Comparison of ENCODE assay signal across 9 mouse cellular contexts in genomic region chr17:24167120-24167519, GRCm38 (mm10). TPM values are rescaled to one million over a fixed set of nuclear protein-coding genes. Genes with fewer than 3 reads are reported as not detected.
DNase-seq lines count a peak whose midpoint lies in the region; ATAC-seq and TF ChIP-seq lines count a peak whose summit lies in the region.
"Had no signal": no experiment of that assay in that cellular context is flagged by ENCODE, and none has a peak within 500 bp of the region (broad histone marks: within the 10 kb centered on the region; RNA-seq: fewer than 3 reads in every experiment).

No protein-coding gene starts in this region.

- no peak for DNase-seq in layer of hippocampus, adult 2 months (ENCODE audit: low spot score in 2 of 2)
- DNase-seq in layer of hippocampus, adult 8-10 months (ENCODE audit: low spot score in 2 of 2) = no peak
- no peak for DNase-seq in embryonic facial prominence, embryonic 14.5 days (ENCODE audit: low spot score)
- DNase-seq in cerebellum, adult 9-11 months = no peak
- DNase-seq in spleen, postnatal 36 days (ENCODE audit: low spot score in 2 of 2) = no peak
- DNase-seq: cerebellum, adult 9-10 months; gastrocnemius, postnatal 10 days had no signal

- WGBS in embryonic facial prominence, embryonic 14.5 days = 86% methylated on average over 6 of the region's 6 CpGs
- 83% methylated on average over 6 of the region's 6 CpGs for WGBS in intestine, embryonic 16.5 days
- WGBS in midbrain, embryonic 15.5 days = 90% methylated on average over 6 of the region's 6 CpGs

- H3K27ac ChIP-seq in layer of hippocampus, adult 2 months = peak overlapping the region; percentile 7; the same call in 1 of the 2 replicates
- no peak overlapping the region for H3K27ac ChIP-seq in embryonic facial prominence, embryonic 14.5 days (replicated peaks; ENCODE audit: low read depth, low read length)
- no peak overlapping the region for H3K27ac ChIP-seq in intestine, embryonic 16.5 days (ENCODE audit: low read length)
- no peak overlapping the region for H3K27ac ChIP-seq in midbrain, embryonic 15.5 days

- no peak overlapping the region for H3K9ac ChIP-seq in embryonic facial prominence, embryonic 14.5 days (ENCODE audit: low read depth, low read length)
- H3K9ac ChIP-seq in intestine, embryonic 16.5 days (ENCODE audit: low read depth, low read length) = no peak overlapping the region
- H3K9ac ChIP-seq in midbrain, embryonic 15.5 days = no peak overlapping the region

- H3K27me3 ChIP-seq in embryonic facial prominence, embryonic 14.5 days (replicated peaks; ENCODE audit: control insufficient read depth, insufficient read depth, low read length) = no peaks in the 10 kb centered on the region
- no peaks in the 10 kb centered on the region for H3K27me3 ChIP-seq in intestine, embryonic 16.5 days (replicated peaks; ENCODE audit: control insufficient read depth, insufficient read depth, low read length)
- H3K27me3 ChIP-seq in midbrain, embryonic 15.5 days (replicated peaks) = no peaks in the 10 kb centered on the region

- H3K36me3 ChIP-seq in embryonic facial prominence, embryonic 14.5 days (ENCODE audit: control insufficient read depth, insufficient read depth, low read length) = peaks cover 22% of the 10 kb centered on the region
- H3K36me3 ChIP-seq in intestine, embryonic 16.5 days (ENCODE audit: control insufficient read depth, insufficient read depth, low read length) = 0 out of 2 replicates have a peak, but pooled peaks cover 6% of the 10 kb centered on the region
- peaks cover 4% of the 10 kb centered on the region; the same call in 1 of the 2 replicates for H3K36me3 ChIP-seq in midbrain, embryonic 15.5 days (replicated peaks)

- H3K4me3 ChIP-seq in layer of hippocampus, adult 2 months = peak overlapping the region; percentile 98
- 0 out of 2 replicates have a peak overlapping the region, but pooled peaks have one; percentile 86 for H3K4me3 ChIP-seq in embryonic facial prominence, embryonic 14.5 days (ENCODE audit: low read depth, low read length)
- H3K4me3 ChIP-seq in intestine, embryonic 16.5 days (ENCODE audit: low read length) = no peak overlapping the region
- H3K4me3 ChIP-seq in midbrain, embryonic 15.5 days = peak overlapping the region; percentile 97; the same call in 1 of the 2 replicates

- peak overlapping the region; percentile 85; the same call in 1 of the 2 replicates for H3K4me2 ChIP-seq in embryonic facial prominence, embryonic 14.5 days (ENCODE audit: low read depth, low read length)
- peak overlapping the region; percentile 69; the same call in 1 of the 2 replicates for H3K4me2 ChIP-seq in intestine, embryonic 16.5 days (ENCODE audit: low read depth, low read length)
- H3K4me2 ChIP-seq in midbrain, embryonic 15.5 days = peak overlapping the region; percentile 70

- TF ChIP-seq CTCF in layer of hippocampus, adult 2 months (conservative IDR thresholded peaks at IDR 0.05) = no peak

- H3K9me3 ChIP-seq in embryonic facial prominence, embryonic 14.5 days (ENCODE audit: control insufficient read depth, low read length) = no peaks in the 10 kb centered on the region
- no peaks in the 10 kb centered on the region for H3K9me3 ChIP-seq in intestine, embryonic 16.5 days (ENCODE audit: control insufficient read depth, low read length)
- no peaks in the 10 kb centered on the region for H3K9me3 ChIP-seq in midbrain, embryonic 15.5 days

- peaks cover 12% of the 10 kb centered on the region for H3K4me1 ChIP-seq in embryonic facial prominence, embryonic 14.5 days (ENCODE audit: control insufficient read depth, insufficient read depth, low read length)
- H3K4me1 ChIP-seq in intestine, embryonic 16.5 days (ENCODE audit: control insufficient read depth, insufficient read depth, low read length) = peaks cover 26% of the 10 kb centered on the region
- peaks cover 45% of the 10 kb centered on the region for H3K4me1 ChIP-seq in midbrain, embryonic 15.5 days

- ATAC-seq in embryonic facial prominence, embryonic 14.5 days (ENCODE audit: low read depth) = no peak
- no peak for ATAC-seq in intestine, embryonic 16.5 days
- no peak for ATAC-seq in midbrain, embryonic 15.5 days (replicated peaks)

RNA-seq across cellular contexts. Expression of gene Atp6v0c, which starts 2.4 kb away (rescaled TPM):
- 1,000 to 10,000 TPM; 1,075 to 1,153 TPM for total RNA-seq in layer of hippocampus, adult 2 months (2021)
- 1,000 to 10,000 TPM in 3 of 4 experiments, 100 to 1,000 TPM in 1; 996 to 1,139 (median 1,074) TPM for total RNA-seq in layer of hippocampus, adult 8-10 months (2022)
- polyA plus RNA-seq in embryonic facial prominence, embryonic 14.5 days (2014; fragmentation: Nextera tagmentation; extraction: Ambion mirVana) = 573 and 574 TPM in 2 replicates
- polyA plus RNA-seq in intestine, embryonic 16.5 days (2015; fragmentation: Nextera tagmentation; extraction: Ambion mirVana) = 783 and 890 TPM in 2 replicates
- 1,357 and 1,392 TPM in 2 replicates for polyA plus RNA-seq in midbrain, embryonic 15.5 days (2015; fragmentation: Nextera tagmentation; extraction: Ambion mirVana)

RNA-seq across cellular contexts. Expression of gene Amdhd2, which starts 3.6 kb away (rescaled TPM):
- 10 to 100 TPM; 43.1 to 45.3 TPM for total RNA-seq in layer of hippocampus, adult 2 months (2021)
- 10 to 100 TPM; 35.7 to 55.8 (median 40.5) TPM for total RNA-seq in layer of hippocampus, adult 8-10 months (2022)
- polyA plus RNA-seq in embryonic facial prominence, embryonic 14.5 days (2014; fragmentation: Nextera tagmentation; extraction: Ambion mirVana) = 28.3 and 33.3 TPM in 2 replicates
- 58.9 and 75.9 TPM in 2 replicates for polyA plus RNA-seq in intestine, embryonic 16.5 days (2015; fragmentation: Nextera tagmentation; extraction: Ambion mirVana)
- polyA plus RNA-seq in midbrain, embryonic 15.5 days (2015; fragmentation: Nextera tagmentation; extraction: Ambion mirVana) = 32.1 and 39.6 TPM in 2 replicates

RNA-seq across cellular contexts. Expression of gene Pdpk1, which starts 16.4 kb away (rescaled TPM):
- 100 to 1,000 TPM in 1 of 2 experiments, 10 to 100 TPM in 1; 97.3 to 109 TPM for total RNA-seq in layer of hippocampus, adult 2 months (2021)
- total RNA-seq in layer of hippocampus, adult 8-10 months (2022) = 100 to 1,000 TPM in 3 of 4 experiments, 10 to 100 TPM in 1; 95.3 to 124 (median 108) TPM
- polyA plus RNA-seq in embryonic facial prominence, embryonic 14.5 days (2014; fragmentation: Nextera tagmentation; extraction: Ambion mirVana) = 40.6 and 46.3 TPM in 2 replicates
- polyA plus RNA-seq in intestine, embryonic 16.5 days (2015; fragmentation: Nextera tagmentation; extraction: Ambion mirVana) = 35.9 and 36.8 TPM in 2 replicates
- polyA plus RNA-seq in midbrain, embryonic 15.5 days (2015; fragmentation: Nextera tagmentation; extraction: Ambion mirVana) = 69.8 and 75.5 TPM in 2 replicates

RNA-seq across cellular contexts. Expression of gene Tbc1d24, which starts 38.2 kb away (rescaled TPM):
- 10 to 100 TPM; 61.2 to 66.1 TPM for total RNA-seq in layer of hippocampus, adult 2 months (2021)
- 10 to 100 TPM; 60.0 to 71.5 (median 64.0) TPM for total RNA-seq in layer of hippocampus, adult 8-10 months (2022)
- 4.6 and 6.4 TPM in 2 replicates for polyA plus RNA-seq in embryonic facial prominence, embryonic 14.5 days (2014; fragmentation: Nextera tagmentation; extraction: Ambion mirVana)
- polyA plus RNA-seq in intestine, embryonic 16.5 days (2015; fragmentation: Nextera tagmentation; extraction: Ambion mirVana) = 5.5 and 6.1 TPM in 2 replicates
- 28.7 and 30.7 TPM in 2 replicates for polyA plus RNA-seq in midbrain, embryonic 15.5 days (2015; fragmentation: Nextera tagmentation; extraction: Ambion mirVana)

RNA-seq across cellular contexts. Expression of gene Ntn3, which starts 42.2 kb away (rescaled TPM):
- 1 to 10 TPM; 9.1 to 9.9 TPM for total RNA-seq in layer of hippocampus, adult 2 months (2021)
- 10 to 100 TPM in 1 of 4 experiments, 1 to 10 TPM in 3; 8.6 to 10.1 (median 9.3) TPM for total RNA-seq in layer of hippocampus, adult 8-10 months (2022)
- polyA plus RNA-seq in embryonic facial prominence, embryonic 14.5 days (2014; fragmentation: Nextera tagmentation; extraction: Ambion mirVana) = 9.6 and 10.7 TPM in 2 replicates
- 3.1 and 3.5 TPM in 2 replicates for polyA plus RNA-seq in intestine, embryonic 16.5 days (2015; fragmentation: Nextera tagmentation; extraction: Ambion mirVana)
- 5.1 and 5.4 TPM in 2 replicates for polyA plus RNA-seq in midbrain, embryonic 15.5 days (2015; fragmentation: Nextera tagmentation; extraction: Ambion mirVana)
